Mouse (Mus musculus) forebrain, embryonic 11.5 days (tissue): ENCODE results near the gene Kcne3. TPM values are rescaled to one million over a fixed set of nuclear protein-coding genes. Genes with fewer than 3 reads are reported as not detected.

Source experiments
- polyA plus RNA-seq: library from polyadenylated mRNA; unstranded; fragments of >200 nt; fragmentation: Nextera tagmentation; extraction: Ambion mirVana; gene quantifications from 2 replicates; pipeline ENCODE4 v1.2.1, GENCODE M21; 2014

The Kcne3 gene
- polyA plus RNA-seq, 1 experiment from 2014 or later = 4.1 TPM

Other genes starting within 250 kb of the Kcne3 start
- gene Rnf169, start 196.1 kb upstream of the Kcne3 start, polyA plus RNA-seq = 7.8 and 7.9 TPM in 2 replicates
- 0.25 and 0.47 TPM in 2 replicates for gene Chrdl2, start 170.3 kb upstream of the Kcne3 start, polyA plus RNA-seq
- gene Pold3, start 54.9 kb upstream of the Kcne3 start, polyA plus RNA-seq = 116 and 121 TPM in 2 replicates
- gene Lipt2, start 17.2 kb upstream of the Kcne3 start, polyA plus RNA-seq = 20.4 and 22.5 TPM in 2 replicates
- 5.2 and 6.2 TPM in 2 replicates for gene Pgm2l1, start 50.9 kb downstream of the Kcne3 start, polyA plus RNA-seq
- gene P4ha3, start 109.0 kb downstream of the Kcne3 start, polyA plus RNA-seq = 5.6 and 6.8 TPM in 2 replicates
- 46.9 and 48.8 TPM in 2 replicates for gene C2cd3, start 195.7 kb downstream of the Kcne3 start, polyA plus RNA-seq
- 94.5 and 106 TPM in 2 replicates for gene Ppme1, start 195.8 kb downstream of the Kcne3 start, polyA plus RNA-seq